Mouse (Mus musculus) gastrocnemius, postnatal 36 days (tissue): ENCODE results near the gene Cpd. TPM values are rescaled to one million over a fixed set of nuclear protein-coding genes. Genes with fewer than 3 reads are reported as not detected.

Experiments used
- DNase-seq, 2 experiments: peaks; one replicate each; pipeline ENCODE4 v3.0.0; 2022
- intact Hi-C: fragments of 180-260 bp; cut with DNase I; formaldehyde crosslinking; loops from one replicate; pipeline ENCODE4 v1.15.1; 2025
- total RNA-seq, 2 experiments: library from RNA; stranded (reverse); gene quantifications; 2 replicates each; pipeline ENCODE4 v1.2.3; 2021

Cpd gene
- total RNA-seq, 2 experiments from 2014 or later = 28.2 to 28.9 TPM

DNA sequence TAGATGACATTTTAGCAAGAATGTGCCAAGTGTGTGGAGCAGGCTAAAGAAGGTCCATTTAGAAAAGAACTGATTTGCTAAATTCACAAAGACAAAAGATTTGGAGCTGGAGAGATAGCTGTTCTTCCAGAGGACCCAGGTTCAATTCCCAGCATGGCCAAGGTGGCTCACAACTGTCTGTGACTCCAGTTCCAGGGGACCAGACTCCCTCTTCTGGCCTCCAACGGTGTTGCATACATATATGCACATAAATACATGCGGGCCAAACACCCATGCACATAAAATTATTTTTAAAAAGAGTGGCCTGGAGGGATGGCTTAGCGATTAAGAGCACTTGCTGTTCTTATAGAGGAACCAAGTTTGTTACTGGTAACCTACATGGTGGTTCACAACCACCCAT lies 4.7 kb upstream of the Cpd start:
- no peak for DNase-seq
- intact Hi-C loops = no loop called here

DNA sequence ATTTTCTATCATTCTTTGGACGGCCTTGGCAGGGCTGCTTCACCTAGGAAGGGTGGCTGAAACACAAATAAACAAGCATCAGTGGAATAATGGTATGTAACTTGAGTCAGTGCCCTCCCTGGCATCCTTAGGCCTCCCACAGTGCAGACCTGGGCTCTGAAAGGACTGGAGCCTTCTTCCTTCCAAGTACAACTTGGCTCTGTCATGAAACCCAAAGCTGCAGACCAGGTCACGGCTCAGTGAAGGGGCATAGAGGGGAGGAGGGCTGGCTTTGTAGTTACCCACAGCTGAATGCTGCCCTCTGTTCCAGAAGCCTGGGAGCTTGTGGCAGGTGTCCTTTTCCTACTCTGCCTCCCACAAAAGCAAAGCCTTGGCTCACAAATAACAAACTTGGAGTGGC lies 2.8 kb upstream of the Cpd start:
- intact Hi-C loops = loop anchor here (5.0 kb wide), 1 partner anchor 37 kb away; no protein-coding TSS in a partner anchor
- no peak for DNase-seq

DNA sequence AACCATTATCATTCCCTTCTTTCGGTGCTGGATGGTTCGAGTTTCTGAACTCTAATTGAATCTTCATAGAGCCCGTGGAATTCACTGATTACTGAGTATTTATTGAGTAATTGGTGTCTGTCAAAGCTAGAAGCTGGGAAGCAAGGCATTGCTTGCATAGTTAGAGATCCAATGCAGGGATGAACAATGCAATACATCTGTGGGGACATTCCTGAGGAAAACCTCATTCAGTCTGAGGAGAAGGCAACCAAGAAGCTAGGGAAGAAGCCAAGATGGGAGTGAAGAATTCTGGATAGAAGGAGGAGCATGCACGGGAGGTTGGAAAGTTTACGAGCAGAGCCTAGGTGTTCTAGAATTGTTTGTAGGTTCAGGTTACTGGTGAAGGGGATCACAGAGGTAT lies 1.3 kb upstream of the Cpd start:
- intact Hi-C loops = loop anchor here (5.0 kb wide), 1 partner anchor 36 kb away; no protein-coding TSS in a partner anchor
- no peak for DNase-seq

DNA sequence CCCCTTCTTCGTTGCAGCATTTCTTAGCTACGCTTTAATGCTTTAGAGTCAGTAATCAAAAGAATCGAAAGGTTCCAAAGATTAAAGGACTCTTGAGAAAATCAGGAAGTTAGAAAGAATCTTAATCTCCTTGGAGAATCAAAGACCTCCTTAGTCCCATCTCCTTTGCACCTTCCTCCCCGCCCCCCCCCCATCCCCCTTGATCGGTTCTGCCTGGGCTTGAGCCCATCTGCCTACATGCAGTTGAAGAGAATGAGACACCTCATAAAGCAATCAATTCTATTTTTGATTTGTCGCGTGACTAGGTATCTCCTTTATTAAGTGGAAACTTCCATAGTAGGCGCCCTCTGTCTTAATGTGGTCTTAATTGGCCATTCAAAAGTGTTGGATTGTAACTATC lies 536 bp upstream of the Cpd start:
- intact Hi-C loops = loop anchor here (5.0 kb wide), 1 partner anchor 35 kb away; no protein-coding TSS in a partner anchor
- DNase-seq = no peak

GRCm38 (mm10) chr11:76846011-76846877 lies 574 bp downstream of the Cpd start:
- intact Hi-C loops = loop anchor here (5.0 kb wide), 1 partner anchor 34 kb away; no protein-coding TSS in a partner anchor
- DNase-seq = peak in 1 of 2 experiments; percentile 32

- intact Hi-C loops = loop anchor here (5.0 kb wide), 1 partner anchor 33 kb away; no protein-coding TSS in a partner anchor
- no peak for DNase-seq
Measured at GRCm38 (mm10) chr11:76845275-76845980, 1.4 kb downstream of the Cpd start.

DNA sequence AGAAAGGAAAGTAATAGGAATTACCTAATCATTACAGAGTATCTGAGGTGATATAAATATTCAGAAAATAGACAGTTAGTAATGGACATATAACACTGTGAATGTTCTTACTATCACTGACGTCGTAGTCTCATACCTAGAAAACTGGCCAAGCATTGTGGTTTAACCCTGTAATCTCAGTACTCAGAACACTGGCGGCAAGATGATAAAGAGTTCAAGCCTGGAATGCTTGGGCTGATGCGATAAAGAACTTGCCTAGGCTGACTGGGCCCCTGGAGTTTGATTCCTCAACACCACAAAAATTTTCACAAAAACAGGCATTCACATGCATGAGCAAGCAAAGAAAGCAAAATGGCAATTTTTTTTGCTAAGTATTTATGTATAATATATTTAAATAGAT lies 8.2 kb downstream of the Cpd start:
- intact Hi-C loops = no loop called here
- DNase-seq = no peak

- DNase-seq = no peak
- intact Hi-C loops = no loop called here
Measured at GRCm38 (mm10) chr11:76836317-76836716, 10.5 kb downstream of the Cpd start.

DNA sequence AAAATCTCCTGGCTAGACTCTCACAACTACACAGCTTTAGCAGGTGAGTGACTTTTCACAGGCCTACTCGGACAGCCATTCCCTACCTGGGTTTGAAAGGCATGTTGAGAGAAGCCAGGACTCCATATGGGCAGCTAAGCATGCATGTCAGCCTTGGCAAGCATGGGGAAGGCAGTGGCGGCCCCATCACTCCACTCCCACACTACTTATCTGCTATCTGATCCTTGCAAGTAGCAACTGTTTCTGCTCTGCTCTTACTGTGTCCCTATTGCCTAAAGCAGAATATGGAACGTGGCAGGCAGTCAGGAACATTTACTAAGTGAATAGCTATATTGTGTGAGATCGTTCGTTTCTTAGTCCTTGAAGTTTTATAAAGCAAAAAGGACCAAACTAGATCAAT lies 10.9 kb downstream of the Cpd start:
- intact Hi-C loops = no loop called here
- DNase-seq = no peak

- intact Hi-C loops = no loop called here
Measured at GRCm38 (mm10) chr11:76834665-76835064, 12.2 kb downstream of the Cpd start.

GRCm38 (mm10) chr11:76824885-76825265 lies 21.9 kb downstream of the Cpd start:
- intact Hi-C loops = no loop called here

More at GRCm38 (mm10) chr11:76834665-76835064, 12.2 kb downstream of the Cpd start:
- no peak for DNase-seq

GRCm38 (mm10) chr11:76824238-76824884 lies 22.5 kb downstream of the Cpd start:
- intact Hi-C loops = no loop called here
- no peak for DNase-seq

More at GRCm38 (mm10) chr11:76824885-76825265, 21.9 kb downstream of the Cpd start:
- DNase-seq = no peak

GRCm38 (mm10) chr11:76823641-76824040 lies 23.2 kb downstream of the Cpd start:
- intact Hi-C loops = no loop called here
- DNase-seq = no peak

- no peak for DNase-seq
- intact Hi-C loops = no loop called here
Measured at GRCm38 (mm10) chr11:76821353-76821752, 25.5 kb downstream of the Cpd start.

DNA sequence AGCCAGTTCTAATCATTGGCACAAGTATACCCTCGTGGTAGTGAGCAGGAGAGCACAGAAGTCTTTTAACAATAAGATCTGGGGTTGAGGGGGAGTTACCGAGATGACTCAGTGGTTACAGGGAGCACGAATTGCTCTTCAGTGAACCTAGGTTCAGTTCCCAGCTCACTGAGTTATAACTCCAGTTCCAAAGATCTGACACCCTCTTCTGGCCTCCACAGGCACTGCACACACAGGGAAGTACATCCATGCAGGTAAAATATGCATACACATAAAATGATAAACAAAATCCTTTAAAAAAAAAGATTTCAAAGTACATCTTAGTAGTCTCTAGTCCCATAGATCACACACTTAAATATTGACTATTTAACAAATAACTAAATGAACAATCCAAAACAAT lies 29.2 kb downstream of the Cpd start:
- intact Hi-C loops = no loop called here
- no peak for DNase-seq

GRCm38 (mm10) chr11:76810706-76811495 lies 35.9 kb downstream of the Cpd start:
- intact Hi-C loops = loop anchor here (5.0 kb wide), 1 partner anchor 36 kb away; the partner anchor contains the start of gene Cpd

GRCm38 (mm10) chr11:76809450-76809849 lies 37.4 kb downstream of the Cpd start:
- intact Hi-C loops = loop anchor here (5.0 kb wide), 1 partner anchor 83 kb away; no protein-coding TSS in a partner anchor
- DNase-seq = peak in 1 of 2 experiments; percentile 16

More at GRCm38 (mm10) chr11:76810706-76811495, 35.9 kb downstream of the Cpd start:
- no peak for DNase-seq

DNA sequence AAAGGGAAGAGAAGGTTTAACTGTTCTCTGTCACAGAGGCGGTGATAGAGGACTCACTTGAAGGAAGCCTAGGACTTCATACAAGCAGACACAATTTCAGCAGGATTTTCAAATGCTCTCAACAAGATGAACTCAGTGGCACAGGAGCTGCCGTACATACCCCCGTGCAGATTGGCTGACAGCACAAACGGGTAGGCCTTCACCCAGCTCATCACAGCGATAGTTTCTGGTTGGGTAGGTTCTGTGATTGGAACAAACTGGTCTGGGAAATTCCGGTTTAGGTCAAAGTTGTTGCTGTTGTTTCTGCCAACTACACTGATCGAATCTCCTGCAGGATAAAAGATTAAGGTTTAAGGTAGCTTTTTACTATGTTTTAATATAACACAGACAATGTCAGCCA lies 38.3 kb downstream of the Cpd start:
- no peak for DNase-seq
- intact Hi-C loops = loop anchor here (5.0 kb wide), 1 partner anchor 84 kb away; no protein-coding TSS in a partner anchor

GRCm38 (mm10) chr11:76807007-76807679 lies 39.7 kb downstream of the Cpd start:
- no peak for DNase-seq
- intact Hi-C loops = loop anchor here (5.0 kb wide), 1 partner anchor 85 kb away; no protein-coding TSS in a partner anchor
